Mouse (Mus musculus) thymus, postnatal 25 days (tissue): Measurements from ENCODE around the gene Epx.

Experiments used
- DNase-seq: peaks from one replicate; pipeline ENCODE4 v3.0.0; 2022

Gene Epx

GRCm38 (mm10) chr11:87875436-87875835 is at the start of gene Epx:
TSS of gene Epx (minus strand) at chr11:87875536.
- no peak for DNase-seq

DNA sequence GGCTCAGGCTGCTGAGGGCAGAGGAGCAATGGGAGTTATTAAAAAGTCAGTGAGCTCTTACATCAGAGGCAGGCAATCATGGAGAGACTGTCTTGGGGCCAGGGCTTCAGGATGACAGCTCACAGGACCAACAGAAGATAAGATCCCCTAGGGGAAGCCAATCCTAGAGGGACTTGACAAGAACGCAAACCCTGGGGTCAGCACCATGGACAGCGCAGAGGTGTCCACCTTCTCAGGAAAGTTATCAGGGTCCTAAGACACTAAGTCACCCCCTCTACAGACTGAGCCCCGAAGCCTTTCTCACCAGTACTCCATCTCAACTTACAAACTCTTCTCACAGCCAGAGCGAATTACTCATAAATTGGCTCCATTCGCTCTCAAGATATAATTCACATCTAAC is 45.6 kb upstream of the Epx start, which contains the start of gene Olfr464:
Gene Olfr464, minus strand, starts transcription at position 2 of the 400 bp plus-strand sequence.
- DNase-seq = peak; percentile 30

DNA sequence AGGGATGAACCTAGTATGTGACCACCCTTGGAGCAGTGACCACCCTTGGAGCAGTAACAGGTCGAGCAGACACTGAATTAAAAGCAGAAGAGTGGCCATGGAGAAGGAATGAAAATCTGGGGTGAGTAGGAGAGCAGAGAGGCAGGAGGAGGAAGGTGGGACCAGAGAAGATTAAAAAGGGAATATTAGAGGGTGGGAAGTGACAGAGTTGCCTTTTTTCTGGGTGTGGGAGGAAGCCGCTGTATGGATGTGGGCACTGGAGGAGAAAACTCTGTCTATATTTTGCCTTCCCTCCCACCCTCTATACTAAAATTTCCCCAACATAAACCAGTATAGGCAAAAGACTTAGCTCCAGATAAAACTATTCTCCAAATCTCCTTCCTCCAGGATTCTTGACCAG is 45.0 kb upstream of the Epx start:
- no peak for DNase-seq

- no peak for DNase-seq
These were observed 40.7 kb upstream of the Epx start for GRCm38 (mm10) chr11:87916005-87916404.

GRCm38 (mm10) chr11:87904331-87904730 is 29.0 kb upstream of the Epx start:
- no peak for DNase-seq

- DNase-seq = no peak
These were observed 22.0 kb upstream of the Epx start, which contains the start of gene Olfr463 for GRCm38 (mm10) chr11:87897287-87897686. TSS of gene Olfr463 (minus strand) at chr11:87897387.

- DNase-seq = no peak
These were observed 16.8 kb upstream of the Epx start, which contains the start of gene Olfr462 for GRCm38 (mm10) chr11:87892168-87892567. TSS of gene Olfr462 (minus strand) at chr11:87892268.

- no peak for DNase-seq
These were observed 9.5 kb upstream of the Epx start for GRCm38 (mm10) chr11:87884856-87885255.

- DNase-seq = peak; percentile 3
These were observed 8.2 kb upstream of the Epx start for GRCm38 (mm10) chr11:87883493-87883892.

DNA sequence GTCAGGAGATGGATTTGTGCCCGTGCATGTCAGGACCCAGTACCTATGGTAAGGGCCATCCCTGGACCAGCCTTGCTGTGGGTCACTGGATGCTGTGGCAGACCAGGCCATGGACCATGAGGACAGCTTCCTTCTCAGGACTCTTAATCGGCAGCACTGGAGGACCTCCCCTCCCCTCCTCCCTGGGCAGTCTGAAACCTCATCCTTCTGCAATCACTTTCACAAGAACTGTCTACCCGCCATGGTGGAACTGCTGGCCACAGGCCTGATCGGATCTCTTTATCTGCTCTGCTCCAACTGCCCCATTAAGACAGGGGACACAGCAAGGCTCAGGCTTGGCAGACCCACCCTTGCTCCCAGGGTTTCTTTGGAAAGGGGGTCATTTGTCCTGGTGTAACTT is 6.4 kb upstream of the Epx start:
- DNase-seq = no peak

DNA sequence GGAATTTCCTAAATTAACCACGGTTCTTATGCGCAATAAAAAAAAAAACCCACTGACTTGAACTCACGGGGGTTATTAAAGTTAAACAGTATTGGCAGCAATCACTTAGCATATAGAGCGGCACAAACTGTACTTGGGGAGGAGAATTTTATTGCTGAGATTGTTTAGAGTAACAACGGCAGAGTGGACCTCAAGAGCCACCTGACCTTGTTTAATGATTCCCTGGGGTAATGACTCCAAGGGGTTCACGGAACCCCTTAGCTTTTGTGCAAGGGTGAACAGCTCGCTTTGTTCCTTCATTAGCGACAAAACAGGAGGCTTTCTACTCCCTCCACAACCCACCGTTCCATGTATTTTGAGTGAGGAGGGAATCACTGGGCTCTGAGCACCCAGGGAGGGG is 4.5 kb upstream of the Epx start:
- no peak for DNase-seq

DNA sequence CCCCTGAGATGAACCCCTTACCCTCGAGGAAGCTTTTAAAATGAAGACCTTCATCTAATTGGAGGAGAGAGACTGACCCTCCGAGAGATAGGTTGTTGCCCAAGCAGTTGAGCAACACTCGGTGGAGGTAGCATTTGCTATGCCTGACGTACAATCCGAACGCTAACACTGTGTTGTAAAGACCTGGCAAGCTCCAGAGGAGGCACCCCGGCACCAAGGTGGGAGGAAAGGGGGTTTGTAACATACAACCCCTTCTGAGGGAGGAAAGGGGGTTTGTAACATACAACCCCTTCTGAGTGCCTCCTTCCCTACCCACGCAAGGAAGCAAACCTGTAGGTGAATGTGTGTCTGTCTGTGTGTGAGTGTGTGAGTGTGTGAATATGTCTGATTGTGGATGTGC is 3.6 kb downstream of the Epx start:
- DNase-seq = no peak

DNA sequence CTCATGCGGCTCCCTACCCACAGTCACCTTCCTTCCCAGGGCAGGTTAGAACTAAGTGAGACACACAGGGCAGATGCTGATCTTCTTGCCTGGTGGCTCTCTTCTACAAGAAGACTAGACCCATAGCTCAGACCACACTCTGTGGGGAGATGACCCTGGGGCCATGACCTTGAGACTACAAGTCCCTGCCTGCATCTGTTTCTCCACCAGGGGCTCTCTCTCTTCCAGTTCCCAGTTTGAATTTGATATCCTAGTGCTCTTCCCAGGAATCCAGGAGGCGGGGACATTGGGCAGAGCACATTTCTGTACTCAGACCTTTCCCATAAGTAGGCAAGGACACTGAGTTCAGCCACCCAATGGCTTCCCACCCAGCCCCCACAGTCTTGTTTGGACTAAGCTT is 5.2 kb downstream of the Epx start:
- no peak for DNase-seq

DNA sequence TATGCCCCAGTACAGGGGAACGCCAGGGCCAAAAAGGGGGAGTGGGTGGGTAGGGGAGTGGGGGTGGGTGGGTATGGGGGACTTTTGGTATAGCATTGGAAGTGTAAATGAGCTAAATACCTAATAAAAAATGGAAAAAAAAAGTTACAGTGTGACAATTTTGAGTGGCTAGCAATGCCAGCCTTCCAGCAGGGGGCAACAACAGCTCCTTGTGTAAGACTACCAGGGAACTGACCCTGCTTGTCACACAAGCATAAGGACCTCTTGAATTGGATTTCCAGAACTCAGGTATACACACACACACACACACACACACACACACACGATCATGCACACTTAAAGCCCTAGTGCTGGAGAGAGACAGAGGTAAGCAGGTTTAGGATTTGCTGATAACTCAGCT is 8.4 kb downstream of the Epx start:
- peak; percentile 19 for DNase-seq

DNA sequence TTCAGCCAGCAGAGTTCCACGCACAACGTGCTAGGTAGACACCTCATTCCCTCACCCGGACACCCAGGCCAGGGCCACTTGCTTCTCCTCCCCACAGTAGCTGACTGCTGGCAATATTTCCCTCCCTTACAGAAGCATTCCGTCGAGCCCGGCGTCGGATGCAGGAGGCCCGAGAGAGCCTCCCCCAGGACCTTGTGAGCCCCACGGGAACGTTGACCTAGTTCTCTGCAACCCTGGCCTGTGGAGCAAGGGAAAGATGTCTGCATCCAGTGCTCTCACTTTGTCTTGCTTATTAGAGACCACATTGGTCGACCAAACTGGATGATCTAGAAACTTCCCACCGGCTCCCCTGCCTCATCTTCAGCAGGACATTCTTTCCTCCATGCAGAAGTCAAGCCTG is 12.5 kb downstream of the Epx start:
- no peak for DNase-seq

- DNase-seq = no peak
These were observed 14.9 kb downstream of the Epx start for GRCm38 (mm10) chr11:87860426-87860825.

- DNase-seq = no peak
These were observed 16.1 kb downstream of the Epx start for GRCm38 (mm10) chr11:87859273-87859672.

GRCm38 (mm10) chr11:87854550-87854949 is 20.8 kb downstream of the Epx start:
- no peak for DNase-seq

DNA sequence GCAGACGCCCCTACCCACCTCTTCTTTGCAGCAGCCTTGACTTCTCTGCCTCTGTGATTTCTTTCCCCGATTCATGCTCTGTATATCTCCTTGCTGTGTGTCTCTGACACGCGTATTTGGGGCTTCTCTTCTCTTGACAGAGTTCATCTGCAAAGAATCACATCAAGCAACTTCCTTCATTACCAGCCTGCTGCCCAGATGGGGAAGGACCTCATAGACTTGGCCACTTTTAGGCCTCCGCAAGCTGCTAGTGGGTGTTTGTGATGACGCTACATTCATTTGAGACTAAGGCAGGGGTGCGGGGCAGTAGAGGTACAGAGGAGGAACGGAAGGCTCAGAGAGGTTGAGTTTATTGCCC is 21.8 kb downstream of the Epx start:
- DNase-seq = no peak

DNA sequence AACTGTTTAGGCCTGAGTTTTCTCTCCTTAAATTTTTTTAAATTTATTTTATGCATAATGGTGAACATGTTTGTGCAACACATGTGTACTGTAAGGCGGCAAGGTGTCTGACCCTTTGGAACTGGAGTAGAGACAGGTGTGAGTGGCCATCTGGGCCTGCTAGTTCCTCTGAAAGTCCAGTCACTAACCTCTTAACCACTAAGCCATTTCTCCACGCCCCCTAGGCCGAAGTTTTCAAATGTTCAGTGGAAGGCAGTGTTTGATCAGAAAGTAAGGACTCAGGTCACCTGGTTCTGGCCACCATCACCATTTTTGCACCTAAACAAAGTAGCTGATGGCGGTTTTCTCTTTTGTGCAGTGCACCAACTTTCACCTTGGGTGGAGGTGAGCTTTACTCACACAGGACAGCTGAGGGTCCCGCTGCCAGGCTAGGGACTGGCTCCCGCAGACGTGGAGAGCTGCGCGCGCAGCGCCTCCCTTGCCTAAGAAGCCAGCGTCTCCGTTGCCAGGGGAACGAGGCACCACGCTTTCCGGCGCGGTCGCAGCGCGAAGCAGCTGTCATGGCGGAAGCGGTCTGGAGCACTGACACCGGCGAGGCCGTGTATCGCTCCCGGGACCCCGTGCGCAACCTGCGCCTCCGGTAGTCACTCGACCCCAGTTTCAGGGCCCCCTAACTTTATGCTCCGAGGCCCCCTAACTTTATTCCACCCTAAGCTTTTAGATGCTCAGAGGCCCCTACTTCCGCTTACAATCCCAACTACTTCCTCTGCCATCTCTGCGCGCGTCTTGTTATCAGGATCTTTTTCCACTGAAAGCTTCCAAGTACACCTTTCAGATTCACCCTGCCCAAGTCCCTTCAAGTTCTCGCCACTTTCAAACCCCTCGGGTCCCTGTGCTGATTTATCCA is 22.4 kb downstream of the Epx start, which contains the start of gene Mks1:
Gene Mks1, plus strand, starts transcription at position 526 of the 907 bp plus-strand sequence.
- DNase-seq = peak; percentile 91

DNA sequence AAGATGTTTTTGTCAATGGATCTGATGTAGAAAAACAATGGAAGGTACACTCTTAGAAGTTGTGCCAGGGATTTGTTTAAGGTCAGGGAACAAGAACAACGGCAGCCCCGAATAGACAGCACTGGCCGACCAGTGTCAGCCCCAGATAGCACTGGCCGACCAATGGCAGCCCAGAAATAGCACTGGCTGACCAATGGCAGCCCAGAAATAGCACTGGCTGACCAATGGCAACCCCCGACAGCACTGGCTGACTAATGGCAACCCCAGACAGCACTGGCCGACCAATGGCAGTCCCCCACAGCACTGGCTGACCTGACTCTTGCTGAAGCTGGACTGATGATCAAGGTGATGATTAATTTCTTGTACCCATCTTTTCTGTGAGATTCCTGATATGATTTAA is 27.5 kb downstream of the Epx start:
- no peak for DNase-seq

DNA sequence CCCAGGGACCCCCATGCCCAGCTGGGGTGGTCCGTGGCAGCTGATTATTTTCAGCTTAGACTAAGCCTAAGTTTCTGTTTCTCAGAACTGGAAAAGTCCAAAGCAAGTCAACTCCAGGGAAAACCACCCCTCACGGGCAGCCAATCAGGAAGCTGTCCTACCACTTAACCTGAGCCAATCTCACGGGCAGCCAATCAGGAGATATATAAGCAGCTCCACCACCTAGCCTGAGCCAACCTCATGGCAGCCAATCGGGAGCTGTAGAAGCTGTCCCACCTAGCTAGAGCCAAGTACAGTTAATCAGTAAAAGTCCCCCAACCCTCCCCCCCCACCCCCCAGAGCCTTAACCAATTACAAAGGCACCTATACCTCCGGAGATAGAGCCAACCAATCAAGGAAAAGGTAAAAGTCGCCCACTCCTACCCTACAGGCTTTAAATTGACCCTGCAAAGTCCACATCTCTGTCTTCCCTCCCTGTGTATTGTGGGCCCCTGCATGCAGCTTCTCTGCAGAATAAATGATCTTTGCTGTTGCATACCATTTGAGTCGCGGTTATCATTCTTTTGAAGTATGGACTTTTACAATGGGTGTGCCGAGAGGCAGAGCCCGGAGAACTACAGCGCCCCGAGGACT is 28.3 kb downstream of the Epx start:
- no peak for DNase-seq

- no peak for DNase-seq
These were observed 33.9 kb downstream of the Epx start for GRCm38 (mm10) chr11:87841436-87841835.

GRCm38 (mm10) chr11:87840676-87841075 is 34.7 kb downstream of the Epx start:
- DNase-seq = no peak
